Mouse (Mus musculus): ENCODE measurements around the gene Eloa.

DNA sequence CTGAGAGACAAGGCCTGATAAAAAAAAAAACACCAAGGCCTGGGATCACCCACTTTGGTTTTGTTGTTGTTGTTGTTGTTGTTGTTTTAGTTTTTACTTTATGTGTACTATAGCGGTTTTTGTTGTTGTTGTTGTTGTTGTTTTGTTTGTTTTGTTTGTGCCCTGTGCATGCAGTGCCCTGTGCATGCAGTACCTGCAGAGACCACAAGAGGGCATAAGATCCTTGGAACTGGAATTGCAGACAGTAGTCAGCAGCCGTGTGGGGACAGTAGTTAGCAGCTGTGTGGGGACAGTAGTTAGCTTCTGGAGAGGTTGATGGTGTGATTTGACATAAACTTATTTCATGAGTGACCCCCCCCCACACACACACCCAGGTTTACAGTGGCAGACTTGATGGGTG, 67.3 kb downstream of the Eloa start:
- TF ChIP-seq CTCF (IDR thresholded peaks at IDR 0.05; ENCODE audit: low read depth, low read length) (peak; percentile 96), TAL1 (conservative IDR thresholded peaks at IDR 0.05; ENCODE audit: low read depth, low read length) (no peak)

All from G1E (cell line).